Mouse (Mus musculus) cortical plate, adult 2 months (tissue): ENCODE data around the gene Cblc. TPM values are rescaled to one million over a fixed set of nuclear protein-coding genes. Genes with fewer than 3 reads are reported as not detected.

Experiments
- H3K27ac ChIP-seq: fragments of 200-500 bp; 2 replicates; pipeline ENCODE4 v1.5.1; 2012; ENCODE audit warnings: low read length, control low read depth, inconsistent platforms; ENCODE audit not compliant: insufficient read depth
- H3K4me1 ChIP-seq: fragments of 200-500 bp; 2 replicates; pipeline ENCODE4 v1.6.1; 2011; ENCODE audit warnings: low read length; ENCODE audit not compliant: control insufficient read depth, insufficient read depth
- H3K4me3 ChIP-seq: fragments of 200-500 bp; 2 replicates; pipeline ENCODE4 v1.5.1; 2011; ENCODE audit warnings: mild to moderate bottlenecking, low read length, control low read depth; ENCODE audit not compliant: insufficient read depth
- CTCF ChIP-seq: fragments of 200-500 bp; IDR thresholded peaks from 2 replicates; pipeline ENCODE4 v1.5.1; 2011; ENCODE audit warnings: mild to moderate bottlenecking, control low read depth, low read length; ENCODE audit not compliant: insufficient read depth; ENCODE audit errors: extremely low read depth
- POLR2A ChIP-seq: fragments of 200-500 bp; IDR thresholded peaks from 2 replicates; pipeline ENCODE4 v1.6.1; 2011; ENCODE audit warnings: mild to moderate bottlenecking, low read length, control low read depth; ENCODE audit not compliant: insufficient read depth; ENCODE audit errors: extremely low read depth
- polyA plus RNA-seq: library from polyadenylated mRNA; depleted of rRNA; stranded (reverse); fragments of >200 nt; gene quantifications from 2 replicates; pipeline ENCODE4 v1.2.3, GENCODE M21; 2012; rRNA removed

The Cblc gene
- polyA plus RNA-seq: not detected in 2 replicates

GRCm38 (mm10) chr7:19796697-19797588 is at the start of gene Cblc:
Gene Cblc, minus strand, starts transcription at chr7:19796809.
- no peak within 1 kb of the TSS for H3K27ac ChIP-seq
- H3K4me1 ChIP-seq: no peaks in the 10 kb centered on the region
- TF ChIP-seq POLR2A (no peak), CTCF (peak; percentile 52)
- H3K4me3 ChIP-seq: no peak within 1 kb of the TSS

- H3K27ac ChIP-seq: no peak overlapping the region
- no peak for TF ChIP-seq CTCF
- no peak for TF ChIP-seq POLR2A
- no peak overlapping the region for H3K4me3 ChIP-seq
- H3K4me1 ChIP-seq: no peaks in the 10 kb centered on the region
These were observed 48.0 kb upstream of the Cblc start for GRCm38 (mm10) chr7:19844521-19845171.

- Histone ChIP-seq H3K4me3 (no peak overlapping the region), H3K27ac (no peak overlapping the region)
- TF ChIP-seq POLR2A: no peak
- peak; percentile 41 for TF ChIP-seq CTCF
These were observed 47.0 kb upstream of the Cblc start for GRCm38 (mm10) chr7:19843561-19843960.

GRCm38 (mm10) chr7:19842885-19843504 is 46.4 kb upstream of the Cblc start:
- TF ChIP-seq POLR2A (no peak), CTCF (no peak)
- Histone ChIP-seq H3K27ac (no peak overlapping the region), H3K4me3 (no peak overlapping the region), H3K4me1 (no peaks in the 10 kb centered on the region)

More at GRCm38 (mm10) chr7:19843561-19843960, 47.0 kb upstream of the Cblc start:
- H3K4me1 ChIP-seq: no peaks in the 10 kb centered on the region

DNA sequence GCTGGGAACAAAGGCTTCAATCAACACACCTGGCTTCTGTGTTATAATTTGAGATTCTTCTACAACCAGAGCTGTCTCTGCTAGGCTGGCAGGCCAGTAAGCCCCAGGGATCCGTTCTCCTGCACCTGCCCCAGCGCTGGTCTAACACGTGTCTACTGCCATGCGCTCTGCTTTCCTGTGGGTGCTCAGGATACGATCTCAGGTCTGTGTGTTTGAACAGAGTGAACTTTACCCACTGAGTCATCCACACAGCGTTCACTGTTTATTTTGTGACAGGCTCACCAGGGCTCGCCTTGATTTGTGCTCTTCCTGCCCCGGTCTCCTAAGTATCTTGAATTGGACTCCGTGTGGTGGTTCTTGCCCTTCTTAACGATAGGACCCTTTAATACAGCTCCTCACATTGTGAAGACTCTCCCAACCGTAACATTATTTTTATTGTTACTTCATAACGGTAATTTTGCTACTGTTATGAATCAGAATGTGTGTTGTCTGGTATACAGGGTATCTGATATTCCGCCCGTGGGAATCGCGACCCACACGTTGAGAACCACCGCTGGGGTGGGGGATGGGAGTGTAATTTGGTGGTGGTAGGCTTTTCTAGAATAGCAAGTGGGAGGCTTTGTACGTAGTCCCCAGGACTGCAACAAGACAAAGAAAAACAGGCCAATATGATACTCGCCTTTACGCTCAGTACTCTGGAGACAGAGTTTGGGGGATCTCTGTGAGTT is 45.2 kb upstream of the Cblc start:
- TF ChIP-seq POLR2A (no peak), CTCF (no peak)
- Histone ChIP-seq H3K27ac (no peak overlapping the region), H3K4me1 (no peaks in the 10 kb centered on the region)

GRCm38 (mm10) chr7:19840936-19841335 is 44.3 kb upstream of the Cblc start:
- H3K4me1 ChIP-seq: no peaks in the 10 kb centered on the region
- H3K27ac ChIP-seq: no peak overlapping the region
- H3K4me3 ChIP-seq: no peak overlapping the region
- TF ChIP-seq POLR2A (no peak), CTCF (no peak)

More for the DNA sequence above, 45.2 kb upstream of the Cblc start:
- no peak overlapping the region for H3K4me3 ChIP-seq

DNA sequence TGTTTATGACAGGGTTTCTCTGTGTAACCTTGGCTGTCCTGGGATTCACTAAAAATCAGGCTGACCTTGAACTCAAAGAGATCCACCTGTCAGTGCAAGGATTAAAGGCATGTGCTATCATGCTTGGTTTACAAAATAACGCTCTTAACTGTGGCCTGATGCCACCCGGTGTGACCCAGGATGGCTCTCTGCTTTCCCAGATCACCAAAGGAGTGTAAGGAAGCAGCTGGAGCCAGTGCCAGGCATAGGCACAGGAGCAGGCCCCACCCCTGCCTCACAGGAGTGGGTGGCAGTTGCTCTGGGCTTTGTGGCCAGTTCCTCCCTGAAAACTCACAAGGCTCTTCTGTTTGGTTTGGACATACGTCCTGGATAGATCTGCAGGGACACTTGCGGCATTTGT is 43.8 kb upstream of the Cblc start:
- H3K4me3 ChIP-seq: no peak overlapping the region
- no peak overlapping the region for H3K27ac ChIP-seq
- no peaks in the 10 kb centered on the region for H3K4me1 ChIP-seq
- TF ChIP-seq CTCF (no peak), POLR2A (no peak)

GRCm38 (mm10) chr7:19836843-19837242 is 40.2 kb upstream of the Cblc start:
- no peak overlapping the region for H3K27ac ChIP-seq
- no peak for TF ChIP-seq CTCF
- no peak for TF ChIP-seq POLR2A
- no peaks in the 10 kb centered on the region for H3K4me1 ChIP-seq
- no peak overlapping the region for H3K4me3 ChIP-seq

- H3K4me3 ChIP-seq: no peak overlapping the region
- no peak overlapping the region for H3K27ac ChIP-seq
- TF ChIP-seq POLR2A (no peak), CTCF (no peak)
- no peaks in the 10 kb centered on the region for H3K4me1 ChIP-seq
These were observed 37.4 kb upstream of the Cblc start for GRCm38 (mm10) chr7:19834055-19834454.
